Mouse (Mus musculus) spleen, adult 2 months (tissue): ENCODE measurements around the gene Aqp11.

Experiments
- CTCF ChIP-seq: fragments of 200-500 bp; IDR thresholded peaks from 2 replicates; pipeline ENCODE4 v1.5.1; 2011; ENCODE audit warnings: mild to moderate bottlenecking, inconsistent platforms; ENCODE audit not compliant: insufficient read depth, insufficient read length, insufficient replicate concordance; ENCODE audit errors: extremely low read depth
- POLR2A ChIP-seq: fragments of 200-500 bp; IDR thresholded peaks from 2 replicates; pipeline ENCODE4 v1.6.1; 2011; ENCODE audit warnings: low read depth, low read length, inconsistent platforms

DNA sequence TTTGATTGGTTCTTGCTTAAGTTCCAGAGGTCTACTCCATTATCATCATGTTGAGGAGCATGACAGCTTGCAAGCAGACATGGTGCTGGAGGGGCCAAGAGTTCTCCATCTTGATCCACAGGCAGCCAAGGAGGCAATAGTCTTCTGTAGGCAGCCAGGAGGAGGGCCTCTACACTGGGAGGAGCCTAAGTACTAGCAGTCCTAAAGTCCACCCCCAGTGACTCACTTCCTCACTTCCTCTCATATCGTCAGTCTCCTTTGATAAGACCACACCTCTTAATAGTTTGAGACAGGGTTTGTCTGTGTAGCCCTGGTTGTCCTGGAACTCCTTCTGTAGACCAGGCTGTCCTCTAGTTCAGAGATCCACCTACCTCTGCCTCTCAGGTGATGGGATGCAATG, 42.7 kb upstream of the Aqp11 start:
- TF ChIP-seq CTCF = no peak
- TF ChIP-seq POLR2A = no peak
